Mouse (Mus musculus) kidney, adult 2 months (tissue): ENCODE measurements at regions not wholly inside any gene's neighbourhood (a gene's known extent, or its start where the extent isn't known, plus 50 kb on each side); places are given as distances from the start of the nearest gene placed in this dataset.

Experiments
- CTCF ChIP-seq: fragments of 200-500 bp; conservative IDR thresholded peaks from 2 replicates; pipeline ENCODE4 v1.5.1; 2011; ENCODE audit warnings: low read depth, mild to moderate bottlenecking, control low read depth, low read length, moderate library complexity, mixed read lengths; ENCODE audit not compliant: insufficient read depth, insufficient read length
- POLR2A ChIP-seq: fragments of 200-500 bp; IDR thresholded peaks from one replicate; pipeline ENCODE4 v1.6.1; 2011; ENCODE audit warnings: low read depth, low read length, control low read depth

DNA sequence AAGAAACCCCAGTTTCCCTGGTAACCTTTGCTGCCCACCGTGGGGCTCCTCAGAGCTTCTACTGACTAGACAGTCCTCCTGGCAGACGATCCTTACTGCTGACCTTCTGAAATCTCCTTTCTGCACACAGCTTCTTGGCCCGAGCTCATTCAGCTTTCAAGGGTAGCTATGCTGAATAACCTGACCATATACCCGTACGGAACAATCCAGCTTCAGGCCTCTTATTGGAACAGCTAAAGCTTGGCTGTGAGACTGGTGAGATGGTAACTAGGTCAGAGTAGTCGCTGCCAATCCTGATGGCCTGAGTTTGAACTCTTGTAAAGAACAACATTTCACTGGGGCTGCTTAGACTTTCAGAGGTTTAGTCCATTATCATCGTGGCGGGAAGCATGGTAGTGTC lies 69.1 kb upstream of the Ankrd28 start:
- TF ChIP-seq CTCF (no peak), POLR2A (no peak)
